Mouse (Mus musculus) stomach, embryonic 15.5 days (tissue): ENCODE results near the gene Irx5. TPM values are rescaled to one million over a fixed set of nuclear protein-coding genes. Genes with fewer than 3 reads are reported as not detected.

Source experiments
- ATAC-seq: fragments of 200-750 bp; cut with Nextera tagmentation; 2 replicates; pipeline ENCODE4 v1.8.0; 2017; ENCODE audit warnings: low read depth, moderate number of reproducible peaks, moderate TSS enrichment; ENCODE audit not compliant: insufficient read depth, low FRiP score
- H3K27ac ChIP-seq: fragments of 300-500 bp; sonication (generic); 2 replicates; pipeline ENCODE4 v1.5.1; 2015; ENCODE audit warnings: mild to moderate bottlenecking, inconsistent platforms
- H3K27me3 ChIP-seq: fragments of 300-500 bp; sonication (generic); replicated peaks from 2 replicates; pipeline ENCODE4 v1.6.1; 2015; ENCODE audit warnings: inconsistent platforms
- H3K36me3 ChIP-seq: fragments of 300-500 bp; sonication (generic); 2 replicates; pipeline ENCODE4 v1.6.1; 2015; ENCODE audit warnings: inconsistent platforms
- H3K4me1 ChIP-seq: fragments of 300-500 bp; sonication (generic); 2 replicates; pipeline ENCODE4 v1.6.1; 2015; ENCODE audit warnings: inconsistent platforms
- H3K4me2 ChIP-seq: fragments of 300-500 bp; sonication (generic); 2 replicates; pipeline ENCODE4 v1.6.1; 2015; ENCODE audit warnings: mild to moderate bottlenecking, inconsistent platforms
- H3K4me3 ChIP-seq: fragments of 300-500 bp; sonication (generic); replicated peaks from 2 replicates; pipeline ENCODE4 v1.5.1; 2015; ENCODE audit warnings: inconsistent platforms
- H3K9ac ChIP-seq: fragments of 300-500 bp; sonication (generic); 2 replicates; pipeline ENCODE4 v1.6.1; 2015; ENCODE audit warnings: inconsistent platforms
- H3K9me3 ChIP-seq: fragments of 300-500 bp; sonication (generic); 2 replicates; pipeline ENCODE4 v1.6.1; 2016; ENCODE audit warnings: inconsistent platforms
- WGBS: fragments of 180-500 bp; shearing (Covaris S2); methylation state at CpG from one replicate; pipeline ENCODE4 v1.1.7; 2015; 5-methylcytosine and 5-hydroxymethylcytosine counted together
- polyA plus RNA-seq: library from polyadenylated mRNA; unstranded; fragments of >200 nt; fragmentation: Nextera tagmentation; extraction: Ambion mirVana; gene quantifications from 2 replicates; pipeline ENCODE4 v1.2.1, GENCODE M21; 2015

Irx5 gene
- polyA plus RNA-seq, 1 experiment from 2014 or later: 3.5 TPM

GRCm38 (mm10) chr8:92404218-92404617 lies 46.8 kb downstream of the Irx5 start:
- H3K9me3 ChIP-seq: no peaks in the 10 kb centered on the region
- ATAC-seq: no peak
- 59% methylated on average over 2 of the region's 2 CpGs for WGBS

GRCm38 (mm10) chr8:92408092-92408491 lies 50.7 kb downstream of the Irx5 start:
- Histone ChIP-seq H3K27ac (no peak overlapping the region), H3K4me2 (no peak overlapping the region)
- WGBS: 74% methylated on average over 7 of the region's 7 CpGs

More at GRCm38 (mm10) chr8:92404218-92404617, 46.8 kb downstream of the Irx5 start:
- H3K4me3 ChIP-seq: no peak overlapping the region
- H3K27me3 ChIP-seq: no peaks in the 10 kb centered on the region
- no peak overlapping the region for H3K27ac ChIP-seq
- no peak overlapping the region for H3K9ac ChIP-seq
- no peaks in the 10 kb centered on the region for H3K4me1 ChIP-seq
- H3K4me2 ChIP-seq: no peak overlapping the region
- no peaks in the 10 kb centered on the region for H3K36me3 ChIP-seq

GRCm38 (mm10) chr8:92413583-92413982 lies 56.2 kb downstream of the Irx5 start:
- no peaks in the 10 kb centered on the region for H3K27me3 ChIP-seq
- no peak overlapping the region for H3K9ac ChIP-seq
- ATAC-seq: no peak
- 75% methylated on average over 6 of the region's 6 CpGs for WGBS
- no peak overlapping the region for H3K4me3 ChIP-seq
- no peaks in the 10 kb centered on the region for H3K4me1 ChIP-seq
- H3K36me3 ChIP-seq: no peaks in the 10 kb centered on the region
- no peak overlapping the region for H3K27ac ChIP-seq
- no peak overlapping the region for H3K4me2 ChIP-seq
- no peaks in the 10 kb centered on the region for H3K9me3 ChIP-seq

More at GRCm38 (mm10) chr8:92408092-92408491, 50.7 kb downstream of the Irx5 start:
- H3K36me3 ChIP-seq: no peaks in the 10 kb centered on the region
- ATAC-seq: no peak
- H3K4me3 ChIP-seq: no peak overlapping the region
- H3K9ac ChIP-seq: no peak overlapping the region
- no peaks in the 10 kb centered on the region for H3K4me1 ChIP-seq
- no peaks in the 10 kb centered on the region for H3K27me3 ChIP-seq
- H3K9me3 ChIP-seq: no peaks in the 10 kb centered on the region

- H3K4me1 ChIP-seq: no peaks in the 10 kb centered on the region
- H3K9me3 ChIP-seq: no peaks in the 10 kb centered on the region
- H3K27me3 ChIP-seq: no peaks in the 10 kb centered on the region
- H3K4me3 ChIP-seq: no peak overlapping the region
- ATAC-seq: no peak
- H3K36me3 ChIP-seq: no peaks in the 10 kb centered on the region
- WGBS: 80% methylated on average over 7 of the region's 7 CpGs
- no peak overlapping the region for H3K9ac ChIP-seq
- no peak overlapping the region for H3K27ac ChIP-seq
- H3K4me2 ChIP-seq: no peak overlapping the region
These were observed 63.2 kb downstream of the Irx5 start for GRCm38 (mm10) chr8:92420666-92421065.
